Mouse (Mus musculus): ENCODE measurements around the gene Rmnd5b.
"Not testable (repeated sequence)": the region's sequence is repeated elsewhere in the genome, so short reads cannot be mapped to it uniquely, and the experiment has no call there.

Rmnd5b gene

GRCm38 (mm10) chr11:51635525-51636322, at the start of gene Rmnd5b:
Rmnd5b (minus strand) TSS chr11:51635896.
- peak; percentile 91 for DNase-seq (ENCODE audit: low spot score)

- no peak for DNase-seq (ENCODE audit: low spot score)
Measured at GRCm38 (mm10) chr11:51681976-51682374, 46.3 kb upstream of the Rmnd5b start.

- DNase-seq (ENCODE audit: low spot score), result peak; percentile 92
Measured at GRCm38 (mm10) chr11:51681324-51681975, 45.8 kb upstream of the Rmnd5b start.

GRCm38 (mm10) chr11:51679466-51679865, 43.8 kb upstream of the Rmnd5b start:
- no peak for DNase-seq (ENCODE audit: low spot score)

- DNase-seq (ENCODE audit: low spot score), result no peak
Measured at GRCm38 (mm10) chr11:51677737-51678418, 42.2 kb upstream of the Rmnd5b start.

GRCm38 (mm10) chr11:51675386-51675785, 39.7 kb upstream of the Rmnd5b start:
- DNase-seq (ENCODE audit: low spot score), result no peak

GRCm38 (mm10) chr11:51673291-51673690, 37.6 kb upstream of the Rmnd5b start:
- no peak for DNase-seq (ENCODE audit: low spot score)

GRCm38 (mm10) chr11:51671376-51671775, 35.7 kb upstream of the Rmnd5b start:
- no peak for DNase-seq (ENCODE audit: low spot score)

- DNase-seq (ENCODE audit: low spot score), result no peak
Measured at GRCm38 (mm10) chr11:51670846-51671245, 35.1 kb upstream of the Rmnd5b start.

GRCm38 (mm10) chr11:51664747-51665146, 29.1 kb upstream of the Rmnd5b start:
- not testable (repeated sequence) for DNase-seq (ENCODE audit: low spot score)

GRCm38 (mm10) chr11:51662632-51663031, 26.9 kb upstream of the Rmnd5b start:
- no peak for DNase-seq (ENCODE audit: low spot score)

GRCm38 (mm10) chr11:51661867-51662365, 26.2 kb upstream of the Rmnd5b start:
- no peak for DNase-seq (ENCODE audit: low spot score)

GRCm38 (mm10) chr11:51658705-51659104, 23.0 kb upstream of the Rmnd5b start:
- DNase-seq (ENCODE audit: low spot score), result peak; percentile 75

GRCm38 (mm10) chr11:51658291-51658690, 22.6 kb upstream of the Rmnd5b start:
- no peak for DNase-seq (ENCODE audit: low spot score)

- peak; percentile 84 for DNase-seq (ENCODE audit: low spot score)
Measured at GRCm38 (mm10) chr11:51656798-51657521, 21.3 kb upstream of the Rmnd5b start.

- DNase-seq (ENCODE audit: low spot score), result no peak
Measured at GRCm38 (mm10) chr11:51654891-51655290, 19.2 kb upstream of the Rmnd5b start.

GRCm38 (mm10) chr11:51653736-51654135, 18.0 kb upstream of the Rmnd5b start:
- DNase-seq (ENCODE audit: low spot score), result no peak

- no peak for DNase-seq (ENCODE audit: low spot score)
Measured at GRCm38 (mm10) chr11:51652889-51653418, 17.3 kb upstream of the Rmnd5b start.

GRCm38 (mm10) chr11:51650691-51651515, 15.2 kb upstream of the Rmnd5b start, which contains the start of the genes N4bp3 and D930048N14Rik:
N4bp3 (minus strand) TSS chr11:51650842.
D930048N14Rik (plus strand) TSS chr11:51650954.
- DNase-seq (ENCODE audit: low spot score), result peak; percentile 83

GRCm38 (mm10) chr11:51650261-51650660, 14.6 kb upstream of the Rmnd5b start:
- no peak for DNase-seq (ENCODE audit: low spot score)

- no peak for DNase-seq (ENCODE audit: low spot score)
Measured at GRCm38 (mm10) chr11:51649889-51650199, 14.1 kb upstream of the Rmnd5b start.
